Mouse (Mus musculus): ENCODE results near the gene Pik3cd. TPM values are rescaled to one million over a fixed set of nuclear protein-coding genes. Genes with fewer than 3 reads are reported as not detected.

Gene Pik3cd
- polyA plus RNA-seq, 1 experiment from 2014 or later, result 4.8 TPM

GRCm38 (mm10) chr4:149645761-149646160 is 56.6 kb downstream of the Pik3cd start:
- Histone ChIP-seq H3K9ac (ENCODE audit: low read depth, low read length) (no peak overlapping the region), H3K27ac (ENCODE audit: low read length) (no peak overlapping the region), H3K4me2 (ENCODE audit: low read depth, low read length) (no peak overlapping the region), H3K9me3 (ENCODE audit: control insufficient read depth, low read length) (no peaks in the 10 kb centered on the region), H3K4me1 (ENCODE audit: control insufficient read depth, insufficient read depth, low read length) (0 out of 2 replicates have a peak, but pooled peaks cover 6% of the 10 kb centered on the region), H3K27me3 (replicated peaks; ENCODE audit: control insufficient read depth, insufficient read depth, low read length) (no peaks in the 10 kb centered on the region), H3K4me3 (ENCODE audit: low read length) (no peak overlapping the region), H3K36me3 (ENCODE audit: control insufficient read depth, insufficient read depth, low read length) (peaks cover 9% of the 10 kb centered on the region)
- no peak for ATAC-seq
- WGBS, result 95% methylated on average over 9 of the region's 9 CpGs

GRCm38 (mm10) chr4:149641956-149642355 is 60.4 kb downstream of the Pik3cd start:
- Histone ChIP-seq H3K36me3 (ENCODE audit: control insufficient read depth, insufficient read depth, low read length) (peaks cover 9% of the 10 kb centered on the region), H3K4me2 (ENCODE audit: low read depth, low read length) (no peak overlapping the region), H3K4me1 (ENCODE audit: control insufficient read depth, insufficient read depth, low read length) (0 out of 2 replicates have a peak, but pooled peaks cover 6% of the 10 kb centered on the region), H3K27me3 (replicated peaks; ENCODE audit: control insufficient read depth, insufficient read depth, low read length) (no peaks in the 10 kb centered on the region), H3K9ac (ENCODE audit: low read depth, low read length) (no peak overlapping the region), H3K27ac (ENCODE audit: low read length) (no peak overlapping the region), H3K9me3 (ENCODE audit: control insufficient read depth, low read length) (no peaks in the 10 kb centered on the region), H3K4me3 (ENCODE audit: low read length) (no peak overlapping the region)
- 88% methylated on average over 5 of the region's 5 CpGs for WGBS
- no peak for ATAC-seq

GRCm38 (mm10) chr4:149641400-149641799 is 61.0 kb downstream of the Pik3cd start:
- Histone ChIP-seq H3K36me3 (ENCODE audit: control insufficient read depth, insufficient read depth, low read length) (peaks cover 8% of the 10 kb centered on the region), H3K9me3 (ENCODE audit: control insufficient read depth, low read length) (no peaks in the 10 kb centered on the region), H3K9ac (ENCODE audit: low read depth, low read length) (no peak overlapping the region), H3K27ac (ENCODE audit: low read length) (no peak overlapping the region; the same call in 1 of the 2 replicates), H3K4me3 (ENCODE audit: low read length) (no peak overlapping the region), H3K4me2 (ENCODE audit: low read depth, low read length) (no peak overlapping the region), H3K4me1 (ENCODE audit: control insufficient read depth, insufficient read depth, low read length) (0 out of 2 replicates have a peak, but pooled peaks cover 6% of the 10 kb centered on the region), H3K27me3 (replicated peaks; ENCODE audit: control insufficient read depth, insufficient read depth, low read length) (no peaks in the 10 kb centered on the region)
- WGBS, result 54% methylated on average over 8 of the region's 8 CpGs
- peak; percentile 57 for ATAC-seq

DNA sequence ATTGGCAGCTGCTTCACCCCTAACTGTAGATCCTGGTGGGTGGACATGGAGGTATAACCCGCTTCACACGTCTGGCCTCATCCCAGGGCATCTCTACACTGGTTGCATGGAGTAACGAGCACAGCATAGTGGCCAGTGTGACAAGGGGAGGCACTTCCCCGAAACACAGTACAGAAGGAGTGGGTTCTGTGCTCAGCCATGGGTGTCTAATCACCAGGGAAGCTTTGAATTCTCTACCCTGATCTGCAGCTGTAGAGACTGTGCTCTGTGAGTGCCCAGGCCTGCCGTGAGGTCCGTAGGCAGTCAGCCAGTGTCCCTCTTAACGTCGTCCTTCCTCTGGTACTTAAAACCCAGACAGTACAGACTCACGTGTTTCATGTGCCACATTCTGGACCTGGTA is 61.5 kb downstream of the Pik3cd start:
- 0 out of 2 replicates have a peak, but pooled peaks have one; percentile 30 for ATAC-seq
- peaks cover 11% of the 10 kb centered on the region; the same call in 1 of the 2 replicates for H3K36me3 ChIP-seq (ENCODE audit: control insufficient read depth, insufficient read depth, low read length)
- H3K4me2 ChIP-seq (ENCODE audit: low read depth, low read length), result no peak overlapping the region
- no peaks in the 10 kb centered on the region for H3K9me3 ChIP-seq (ENCODE audit: control insufficient read depth, low read length)
- WGBS, result 67% methylated on average over 9 of the region's 9 CpGs
- 0 out of 2 replicates have a peak, but pooled peaks cover 6% of the 10 kb centered on the region for H3K4me1 ChIP-seq (ENCODE audit: control insufficient read depth, insufficient read depth, low read length)
- no peak overlapping the region for H3K9ac ChIP-seq (ENCODE audit: low read depth, low read length)
- no peak overlapping the region for H3K27ac ChIP-seq (ENCODE audit: low read length)
- no peak overlapping the region for H3K4me3 ChIP-seq (ENCODE audit: low read length)
- H3K27me3 ChIP-seq (replicated peaks; ENCODE audit: control insufficient read depth, insufficient read depth, low read length), result no peaks in the 10 kb centered on the region

DNA sequence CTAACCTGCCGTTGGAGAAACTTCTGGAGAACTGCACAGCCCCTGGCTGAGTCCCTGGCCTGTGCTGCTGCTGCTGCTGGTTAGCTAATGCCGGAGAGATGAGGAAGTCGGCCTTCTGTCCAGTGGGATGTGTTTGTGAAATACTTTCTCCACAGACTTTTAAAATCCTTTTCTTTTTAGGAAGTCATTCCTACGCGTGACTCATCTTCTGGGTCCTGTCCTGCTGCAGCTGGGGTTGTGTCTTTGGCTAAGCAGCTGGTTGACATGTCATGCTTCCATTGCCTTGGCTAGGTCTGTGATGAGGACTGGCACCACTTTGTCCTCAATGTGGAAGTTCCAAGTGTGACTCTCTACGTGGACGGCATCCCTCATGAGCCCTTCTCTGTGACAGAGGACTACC is 64.4 kb downstream of the Pik3cd start:
- Histone ChIP-seq H3K36me3 (ENCODE audit: control insufficient read depth, insufficient read depth, low read length) (peaks cover 15% of the 10 kb centered on the region; the same call in 1 of the 2 replicates), H3K4me2 (ENCODE audit: low read depth, low read length) (no peak overlapping the region), H3K9me3 (ENCODE audit: control insufficient read depth, low read length) (no peaks in the 10 kb centered on the region), H3K27ac (ENCODE audit: low read length) (no peak overlapping the region), H3K27me3 (replicated peaks; ENCODE audit: control insufficient read depth, insufficient read depth, low read length) (no peaks in the 10 kb centered on the region), H3K9ac (ENCODE audit: low read depth, low read length) (no peak overlapping the region), H3K4me3 (ENCODE audit: low read length) (no peak overlapping the region), H3K4me1 (ENCODE audit: control insufficient read depth, insufficient read depth, low read length) (0 out of 2 replicates have a peak, but pooled peaks cover 6% of the 10 kb centered on the region)
- 88% methylated on average over 7 of the region's 7 CpGs for WGBS
- no peak for ATAC-seq

DNA sequence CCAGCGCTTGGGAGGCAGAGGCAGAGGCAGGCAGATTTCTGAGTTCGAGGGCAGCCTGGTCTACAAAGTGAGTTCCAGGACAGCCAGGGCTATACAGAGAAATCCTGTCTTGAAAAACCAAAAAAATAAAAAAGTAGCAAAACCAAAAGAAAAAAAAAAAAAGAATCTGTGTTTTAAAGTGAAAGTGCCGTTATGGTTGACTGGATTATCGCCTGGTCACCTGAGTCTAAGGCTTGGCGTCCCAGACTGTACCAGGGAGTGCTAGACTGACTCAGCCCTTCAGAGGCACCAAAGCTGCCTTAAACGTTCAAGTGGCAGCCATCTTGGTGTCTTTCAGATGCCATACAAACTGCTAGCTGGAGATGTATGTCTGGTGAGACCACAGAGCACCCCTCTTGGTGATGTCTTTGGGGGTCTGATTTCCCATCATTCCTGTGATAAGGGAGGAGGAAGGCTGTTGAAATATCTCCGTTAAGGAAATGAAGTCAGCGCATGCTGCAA is 66.4 kb downstream of the Pik3cd start:
- WGBS, result 88% methylated on average over 8 of the region's 8 CpGs
- ATAC-seq, result no peak
- H3K4me2 ChIP-seq (ENCODE audit: low read depth, low read length), result no peak overlapping the region
- no peaks in the 10 kb centered on the region for H3K27me3 ChIP-seq (replicated peaks; ENCODE audit: control insufficient read depth, insufficient read depth, low read length)
- H3K27ac ChIP-seq (ENCODE audit: low read length), result no peak overlapping the region
- 0 out of 2 replicates have a peak, but pooled peaks cover 2% of the 10 kb centered on the region for H3K4me1 ChIP-seq (ENCODE audit: control insufficient read depth, insufficient read depth, low read length)
- no peak overlapping the region for H3K4me3 ChIP-seq (ENCODE audit: low read length)
- no peak overlapping the region for H3K9ac ChIP-seq (ENCODE audit: low read depth, low read length)
- no peaks in the 10 kb centered on the region for H3K9me3 ChIP-seq (ENCODE audit: control insufficient read depth, low read length)
- peaks cover 18% of the 10 kb centered on the region; the same call in 1 of the 2 replicates for H3K36me3 ChIP-seq (ENCODE audit: control insufficient read depth, insufficient read depth, low read length)

GRCm38 (mm10) chr4:149634966-149635365 is 67.4 kb downstream of the Pik3cd start:
- Histone ChIP-seq H3K36me3 (ENCODE audit: control insufficient read depth, insufficient read depth, low read length) (peaks cover 22% of the 10 kb centered on the region; the same call in 1 of the 2 replicates), H3K4me1 (ENCODE audit: control insufficient read depth, insufficient read depth, low read length) (no peaks in the 10 kb centered on the region), H3K27ac (ENCODE audit: low read length) (no peak overlapping the region), H3K4me2 (ENCODE audit: low read depth, low read length) (no peak overlapping the region), H3K27me3 (replicated peaks; ENCODE audit: control insufficient read depth, insufficient read depth, low read length) (no peaks in the 10 kb centered on the region), H3K9me3 (ENCODE audit: control insufficient read depth, low read length) (no peaks in the 10 kb centered on the region), H3K9ac (ENCODE audit: low read depth, low read length) (no peak overlapping the region), H3K4me3 (ENCODE audit: low read length) (no peak overlapping the region)
- 91% methylated on average over 11 of the region's 11 CpGs for WGBS
- ATAC-seq, result no peak

DNA sequence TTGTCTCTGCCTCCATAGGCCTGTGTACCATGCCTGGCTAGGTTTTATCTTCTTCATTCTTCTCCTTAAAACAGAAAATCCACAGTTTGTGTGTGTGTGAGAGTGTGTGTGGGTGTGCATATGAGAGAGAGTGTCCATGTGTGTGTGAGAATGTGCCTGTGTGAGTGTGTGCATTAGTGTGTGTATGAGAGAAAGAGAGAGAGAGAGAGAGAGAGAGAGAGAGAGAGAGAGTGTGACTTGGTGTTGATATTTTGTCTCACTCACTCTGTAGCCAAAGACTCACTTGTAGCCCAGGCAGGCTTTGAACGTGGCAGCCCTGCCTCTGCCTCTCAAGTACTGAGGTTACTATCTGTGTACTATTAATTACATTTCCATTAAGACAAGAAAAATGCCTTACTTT is 68.2 kb downstream of the Pik3cd start:
- H3K27ac ChIP-seq (ENCODE audit: low read length), result no peak overlapping the region
- H3K4me1 ChIP-seq (ENCODE audit: control insufficient read depth, insufficient read depth, low read length), result no peaks in the 10 kb centered on the region
- H3K9ac ChIP-seq (ENCODE audit: low read depth, low read length), result no peak overlapping the region
- H3K4me2 ChIP-seq (ENCODE audit: low read depth, low read length), result no peak overlapping the region
- no peak overlapping the region for H3K4me3 ChIP-seq (ENCODE audit: low read length)
- H3K9me3 ChIP-seq (ENCODE audit: control insufficient read depth, low read length), result no peaks in the 10 kb centered on the region
- ATAC-seq, result no peak
- no peaks in the 10 kb centered on the region for H3K27me3 ChIP-seq (replicated peaks; ENCODE audit: control insufficient read depth, insufficient read depth, low read length)
- peaks cover 22% of the 10 kb centered on the region; the same call in 1 of the 2 replicates for H3K36me3 ChIP-seq (ENCODE audit: control insufficient read depth, insufficient read depth, low read length)
- WGBS, result 76% methylated on average over 1 of the region's 1 CpGs

DNA sequence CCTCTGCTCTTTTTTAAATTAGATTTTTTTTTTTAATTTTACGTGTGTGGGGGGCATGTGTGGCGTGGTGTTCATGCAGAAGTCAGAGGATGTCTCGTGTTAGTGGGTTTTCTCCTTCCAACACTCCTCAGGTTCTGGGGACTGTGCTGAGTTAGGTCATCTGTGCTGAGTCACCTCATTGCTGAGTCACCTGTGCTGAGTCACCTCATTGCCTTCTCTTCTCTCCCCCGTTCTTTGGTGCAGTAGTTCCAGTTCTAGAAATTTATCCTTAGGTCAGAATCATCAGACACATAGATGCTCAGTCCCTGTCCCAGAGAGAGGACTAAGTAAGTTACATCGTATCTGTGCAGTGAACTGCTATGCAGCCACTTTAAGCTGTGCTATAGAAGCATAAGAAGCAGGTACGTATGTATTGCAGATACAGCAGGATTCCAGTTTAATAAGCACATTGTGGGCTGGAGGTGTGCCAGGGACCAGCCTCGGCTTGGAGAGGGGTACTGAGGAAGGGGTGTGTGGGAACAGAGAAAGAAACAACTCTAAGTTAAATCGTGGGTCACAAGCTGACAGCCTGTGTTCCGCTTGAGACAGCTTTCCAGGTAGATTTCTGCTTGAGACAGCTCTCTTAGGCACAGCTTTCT is 69.6 kb downstream of the Pik3cd start:
- H3K36me3 ChIP-seq (ENCODE audit: control insufficient read depth, insufficient read depth, low read length), result peaks cover 20% of the 10 kb centered on the region; the same call in 1 of the 2 replicates
- H3K27me3 ChIP-seq (replicated peaks; ENCODE audit: control insufficient read depth, insufficient read depth, low read length), result no peaks in the 10 kb centered on the region
- H3K4me2 ChIP-seq (ENCODE audit: low read depth, low read length), result no peak overlapping the region
- no peaks in the 10 kb centered on the region for H3K4me1 ChIP-seq (ENCODE audit: control insufficient read depth, insufficient read depth, low read length)
- no peaks in the 10 kb centered on the region for H3K9me3 ChIP-seq (ENCODE audit: control insufficient read depth, low read length)
- no peak for ATAC-seq
- WGBS, result 90% methylated on average over 9 of the region's 9 CpGs
- H3K27ac ChIP-seq (ENCODE audit: low read length), result no peak overlapping the region
- no peak overlapping the region for H3K4me3 ChIP-seq (ENCODE audit: low read length)
- H3K9ac ChIP-seq (ENCODE audit: low read depth, low read length), result no peak overlapping the region

Data from intestine, embryonic 16.5 days (tissue).